7 mouse cellular contexts compared by ENCODE assay signal in genomic region chr12:73953420-73954186, GRCm38 (mm10). TPM values are rescaled to one million over a fixed set of nuclear protein-coding genes. Genes with fewer than 3 reads are reported as not detected.
DNase-seq lines count a peak whose midpoint lies in the region; ATAC-seq and TF ChIP-seq lines count a peak whose summit lies in the region.

No protein-coding gene starts in this region.

- H3K36me3 ChIP-seq in heart, postnatal 0 days (replicated peaks; ENCODE audit: control insufficient read depth, insufficient read depth, low read length), result no peaks in the 10 kb centered on the region
- no peaks in the 10 kb centered on the region for H3K36me3 ChIP-seq in liver, postnatal 0 days (replicated peaks; ENCODE audit: insufficient read depth, low read length)

- ATAC-seq in CD4-positive, CD25-positive, alpha-beta regulatory T cell, adult 4 months, result peak; percentile 60
- no peak for ATAC-seq in heart, postnatal 0 days (ENCODE audit: insufficient read depth, low read depth)
- peak; percentile 66 for ATAC-seq in liver, postnatal 0 days

- H3K4me1 ChIP-seq in heart, postnatal 0 days (ENCODE audit: control insufficient read depth, insufficient read depth), result peaks cover 26% of the 10 kb centered on the region
- peaks cover 9% of the 10 kb centered on the region for H3K4me1 ChIP-seq in liver, postnatal 0 days (ENCODE audit: insufficient read depth)

- peak; percentile 80 for DNase-seq in MEL-GATA-1-ER (ENCODE audit: extremely low read depth, low read depth)
- DNase-seq in heart, postnatal 0 days (ENCODE audit: low spot score), result no peak
- DNase-seq in liver, postnatal 0 days, result no peak
- peak; percentile 29 to 32 for DNase-seq in thymus, postnatal 36 days
- no peak for DNase-seq in frontal cortex, adult 2 months (ENCODE audit: extremely low spot score in 1 of 2, low spot score in 1 of 2)
- DNase-seq in gastrocnemius, postnatal 4 days (ENCODE audit: low spot score in 2 of 2), result no peak

- no peaks in the 10 kb centered on the region for H3K27me3 ChIP-seq in heart, postnatal 0 days (ENCODE audit: control insufficient read depth, insufficient read depth, low read length)
- no peaks in the 10 kb centered on the region for H3K27me3 ChIP-seq in liver, postnatal 0 days (ENCODE audit: insufficient read depth, low read length)

- no peaks in the 10 kb centered on the region for H3K9me3 ChIP-seq in heart, postnatal 0 days (replicated peaks; ENCODE audit: control insufficient read depth, low read length)
- H3K9me3 ChIP-seq in liver, postnatal 0 days (ENCODE audit: low read length), result no peaks in the 10 kb centered on the region

- H3K27ac ChIP-seq in heart, postnatal 0 days (ENCODE audit: low read depth), result peak overlapping the region; percentile 28; the same call in 1 of the 2 replicates
- H3K27ac ChIP-seq in liver, postnatal 0 days (ENCODE audit: low read depth), result no peak overlapping the region

- no peak for TF ChIP-seq EP300 in heart, postnatal 0 days (IDR thresholded peaks at IDR 0.05; ENCODE audit: low read depth)
- no peak for TF ChIP-seq EP300 in liver, postnatal 0 days (IDR thresholded peaks at IDR 0.05; ENCODE audit: low read depth)

- peak overlapping the region; percentile 63 for H3K4me2 ChIP-seq in heart, postnatal 0 days (ENCODE audit: low read depth, low read length)
- H3K4me2 ChIP-seq in liver, postnatal 0 days (ENCODE audit: low read depth, low read length), result peak overlapping the region; percentile 78

- no peak for TF ChIP-seq CTCF in heart, postnatal 0 days (IDR thresholded peaks at IDR 0.05; ENCODE audit: low read depth)
- no peak for TF ChIP-seq CTCF in liver, postnatal 0 days (IDR thresholded peaks at IDR 0.05; ENCODE audit: low read depth)

- peak overlapping the region; percentile 38 for H3K4me3 ChIP-seq in heart, postnatal 0 days (ENCODE audit: low read depth, low read length)
- H3K4me3 ChIP-seq in liver, postnatal 0 days (ENCODE audit: low read depth, low read length), result peak overlapping the region; percentile 38

- H3K9ac ChIP-seq in heart, postnatal 0 days (replicated peaks; ENCODE audit: low read depth, low read length), result peak overlapping the region; percentile 38
- H3K9ac ChIP-seq in liver, postnatal 0 days (replicated peaks), result peak overlapping the region; percentile 48; the same call in 1 of the 2 replicates

- WGBS in heart, postnatal 0 days, result 39% methylated on average over 14 of the region's 14 CpGs
- WGBS in liver, postnatal 0 days (ENCODE audit: insufficient replicate concordance), result 26% methylated on average over 14 of the region's 14 CpGs

RNA-seq across cellular contexts. Expression of gene Snapc1, which starts 10.7 kb away (rescaled TPM):
- polyA plus RNA-seq in CD4-positive, CD25-positive, alpha-beta regulatory T cell, adult 4 months (2017; shearing (Covaris generic)), result 10 to 100 TPM; 19.4 to 24.7 TPM
- total RNA-seq in heart, postnatal 0 days (2014; rRNA removed; ENCODE audit: low replicate concordance), result 2.1 and 4.1 TPM in 2 replicates
- polyA plus RNA-seq in heart, postnatal 0 days (2015; fragmentation: Nextera tagmentation; extraction: Ambion mirVana), result 8.5 and 10.3 TPM in 2 replicates
- polyA plus RNA-seq in liver, postnatal 0 days (2015; fragmentation: Nextera tagmentation; extraction: Ambion mirVana), result 3.3 and 3.6 TPM in 2 replicates
- polyA plus RNA-seq in frontal cortex, adult 2 months (2012; rRNA removed), result 32.4 and 32.6 TPM in 2 replicates
- 10 to 100 TPM in 1 of 2 experiments, 1 to 10 TPM in 1; 8.8 to 10.1 TPM for total RNA-seq in gastrocnemius, postnatal 4 days (2021)

RNA-seq across cellular contexts. Expression of gene Gm49321, which starts 16.1 kb away (rescaled TPM):
- polyA plus RNA-seq in CD4-positive, CD25-positive, alpha-beta regulatory T cell, adult 4 months (2017; shearing (Covaris generic)), result 10 to 100 TPM; 13.2 to 14.3 TPM
- total RNA-seq in heart, postnatal 0 days (2014; rRNA removed; ENCODE audit: low replicate concordance), result not detected in 2 replicates
- 5.0 and 5.2 TPM in 2 replicates for polyA plus RNA-seq in heart, postnatal 0 days (2015; fragmentation: Nextera tagmentation; extraction: Ambion mirVana)
- polyA plus RNA-seq in liver, postnatal 0 days (2015; fragmentation: Nextera tagmentation; extraction: Ambion mirVana), result 1.8 and 1.9 TPM in 2 replicates
- polyA plus RNA-seq in frontal cortex, adult 2 months (2012; rRNA removed), result not detected in 2 replicates
- total RNA-seq in gastrocnemius, postnatal 4 days (2021), result 1 to 10 TPM; 3.1 to 3.7 TPM

RNA-seq across cellular contexts. Expression of gene Syt16, which starts 43.9 kb away (rescaled TPM):
- polyA plus RNA-seq in CD4-positive, CD25-positive, alpha-beta regulatory T cell, adult 4 months (2017; shearing (Covaris generic)), result not detected
- 0.80 TPM in 1 of 2 replicates, not detected in the other for total RNA-seq in heart, postnatal 0 days (2014; rRNA removed; ENCODE audit: low replicate concordance)
- 0.04 TPM in 1 of 2 replicates, not detected in the other for polyA plus RNA-seq in heart, postnatal 0 days (2015; fragmentation: Nextera tagmentation; extraction: Ambion mirVana)
- not detected in 2 replicates for polyA plus RNA-seq in liver, postnatal 0 days (2015; fragmentation: Nextera tagmentation; extraction: Ambion mirVana)
- 41.0 and 49.2 TPM in 2 replicates for polyA plus RNA-seq in frontal cortex, adult 2 months (2012; rRNA removed)
- total RNA-seq in gastrocnemius, postnatal 4 days (2021), result not detected

RNA-seq across cellular contexts. Expression of gene Hif1a, which starts 52.4 kb away (rescaled TPM):
- 10 to 100 TPM; 71.8 to 75.2 TPM for polyA plus RNA-seq in CD4-positive, CD25-positive, alpha-beta regulatory T cell, adult 4 months (2017; shearing (Covaris generic))
- total RNA-seq in heart, postnatal 0 days (2014; rRNA removed; ENCODE audit: low replicate concordance), result 130 and 137 TPM in 2 replicates
- 48.8 and 67.5 TPM in 2 replicates for polyA plus RNA-seq in heart, postnatal 0 days (2015; fragmentation: Nextera tagmentation; extraction: Ambion mirVana)
- polyA plus RNA-seq in liver, postnatal 0 days (2015; fragmentation: Nextera tagmentation; extraction: Ambion mirVana), result 13.4 and 13.9 TPM in 2 replicates
- 36.7 and 46.6 TPM in 2 replicates for polyA plus RNA-seq in frontal cortex, adult 2 months (2012; rRNA removed)
- 10 to 100 TPM; 47.6 to 52.4 TPM for total RNA-seq in gastrocnemius, postnatal 4 days (2021)

Comparison
In these comparisons a context has a peak if more than half of its experiments do, and no peak if none do; other contexts are left out.
1. DNase-seq: peak in MEL-GATA-1-ER (single experiment) and thymus, postnatal 36 days (2 of 2); none in heart, postnatal 0 days (single experiment), liver, postnatal 0 days (single experiment), frontal cortex, adult 2 months (0 of 2) and gastrocnemius, postnatal 4 days (0 of 2).
2. RNA of gene Syt16, which starts 43.9 kb away (polyA plus RNA-seq): 41.0 to 49.2 TPM in frontal cortex, adult 2 months; 0.04 TPM in heart, postnatal 0 days, not detected in CD4-positive, CD25-positive, alpha-beta regulatory T cell, adult 4 months and not detected in liver, postnatal 0 days; every median in the first group is over 10 times any median in the second.